Mouse (Mus musculus): Measurements from ENCODE around the gene Triml1. TPM values are rescaled to one million over a fixed set of nuclear protein-coding genes. Genes with fewer than 3 reads are reported as not detected.

Gene Triml1
- polyA plus RNA-seq, 1 experiment from 2014 or later: not detected

GRCm38 (mm10) chr8:43164453-43164852 is 23.2 kb upstream of the Triml1 start:
- no peak for ATAC-seq (replicated peaks; ENCODE audit: insufficient number of reproducible peaks, low FRiP score, low TSS enrichment)
- WGBS (ENCODE audit: insufficient replicate concordance): 81% methylated on average over 3 of the region's 3 CpGs
- H3K9ac ChIP-seq (ENCODE audit: low read depth, low read length): no peak overlapping the region

GRCm38 (mm10) chr8:43163255-43163654 is 22.0 kb upstream of the Triml1 start:
- 67% methylated on average over 11 of the region's 11 CpGs for WGBS (ENCODE audit: insufficient replicate concordance)
- Histone ChIP-seq H3K4me3 (ENCODE audit: low read depth, low read length) (no peak overlapping the region), H3K9me3 (replicated peaks; ENCODE audit: control insufficient read depth, low read length) (no peaks in the 10 kb centered on the region), H3K36me3 (ENCODE audit: control insufficient read depth, insufficient read depth, low read length) (no peaks in the 10 kb centered on the region), H3K4me1 (ENCODE audit: control insufficient read depth, insufficient read depth, low read length) (no peaks in the 10 kb centered on the region), H3K9ac (ENCODE audit: low read depth, low read length) (no peak overlapping the region), H3K27me3 (ENCODE audit: control insufficient read depth, insufficient read depth, low read length) (no peaks in the 10 kb centered on the region), H3K27ac (ENCODE audit: low read depth, low read length) (no peak overlapping the region), H3K4me2 (no peak overlapping the region)
- ATAC-seq (replicated peaks; ENCODE audit: insufficient number of reproducible peaks, low FRiP score, low TSS enrichment): no peak

More at GRCm38 (mm10) chr8:43164453-43164852, 23.2 kb upstream of the Triml1 start:
- no peaks in the 10 kb centered on the region for H3K4me1 ChIP-seq (ENCODE audit: control insufficient read depth, insufficient read depth, low read length)
- H3K36me3 ChIP-seq (ENCODE audit: control insufficient read depth, insufficient read depth, low read length): no peaks in the 10 kb centered on the region
- H3K9me3 ChIP-seq (replicated peaks; ENCODE audit: control insufficient read depth, low read length): no peaks in the 10 kb centered on the region
- no peak overlapping the region for H3K4me3 ChIP-seq (ENCODE audit: low read depth, low read length)
- no peak overlapping the region for H3K27ac ChIP-seq (ENCODE audit: low read depth, low read length)
- H3K27me3 ChIP-seq (ENCODE audit: control insufficient read depth, insufficient read depth, low read length): no peaks in the 10 kb centered on the region
- H3K4me2 ChIP-seq: no peak overlapping the region

GRCm38 (mm10) chr8:43149307-43149706 is 8.0 kb upstream of the Triml1 start:
- WGBS (ENCODE audit: insufficient replicate concordance): 84% methylated on average over 9 of the region's 9 CpGs
- H3K4me2 ChIP-seq: no peak overlapping the region

GRCm38 (mm10) chr8:43111205-43111827 is 30.0 kb downstream of the Triml1 start:
- H3K9me3 ChIP-seq (replicated peaks; ENCODE audit: control insufficient read depth, low read length): no peaks in the 10 kb centered on the region
- no peak overlapping the region for H3K4me3 ChIP-seq (ENCODE audit: low read depth, low read length)
- H3K27ac ChIP-seq (ENCODE audit: low read depth, low read length): no peak overlapping the region
- no peak overlapping the region for H3K9ac ChIP-seq (ENCODE audit: low read depth, low read length)
- H3K36me3 ChIP-seq (ENCODE audit: control insufficient read depth, insufficient read depth, low read length): no peaks in the 10 kb centered on the region
- no peaks in the 10 kb centered on the region for H3K27me3 ChIP-seq (ENCODE audit: control insufficient read depth, insufficient read depth, low read length)
- no peak overlapping the region for H3K4me2 ChIP-seq
- ATAC-seq (replicated peaks; ENCODE audit: insufficient number of reproducible peaks, low FRiP score, low TSS enrichment): no peak
- WGBS (ENCODE audit: insufficient replicate concordance): 74% methylated on average over 4 of the region's 4 CpGs
- no peaks in the 10 kb centered on the region for H3K4me1 ChIP-seq (ENCODE audit: control insufficient read depth, insufficient read depth, low read length)

More at GRCm38 (mm10) chr8:43149307-43149706, 8.0 kb upstream of the Triml1 start:
- Histone ChIP-seq H3K9ac (ENCODE audit: low read depth, low read length) (no peak overlapping the region), H3K4me3 (ENCODE audit: low read depth, low read length) (no peak overlapping the region), H3K27ac (ENCODE audit: low read depth, low read length) (no peak overlapping the region), H3K36me3 (ENCODE audit: control insufficient read depth, insufficient read depth, low read length) (no peaks in the 10 kb centered on the region), H3K9me3 (replicated peaks; ENCODE audit: control insufficient read depth, low read length) (no peaks in the 10 kb centered on the region), H3K4me1 (ENCODE audit: control insufficient read depth, insufficient read depth, low read length) (no peaks in the 10 kb centered on the region), H3K27me3 (ENCODE audit: control insufficient read depth, insufficient read depth, low read length) (no peaks in the 10 kb centered on the region)
- ATAC-seq (replicated peaks; ENCODE audit: insufficient number of reproducible peaks, low FRiP score, low TSS enrichment): no peak

Other genes with a start within 250 kb of the Triml1 start
- not detected in 2 replicates for gene Triml2, start 39.1 kb upstream of the Triml1 start, polyA plus RNA-seq (2014; fragmentation: Nextera tagmentation; extraction: Ambion mirVana)
- not detected in 2 replicates for gene Zfp42, start 165.5 kb upstream of the Triml1 start, polyA plus RNA-seq (2014; fragmentation: Nextera tagmentation; extraction: Ambion mirVana)

Measured in heart, embryonic 11.5 days (tissue).